Mouse (Mus musculus): ENCODE measurements around the gene Cyb561. TPM values are rescaled to one million over a fixed set of nuclear protein-coding genes. Genes with fewer than 3 reads are reported as not detected.

The Cyb561 gene
- 31.9 TPM for polyA plus RNA-seq (2014; fragmentation: Illumina TruSeq; extraction: RNeasy Lipid Tissue Mini Kit (QIAGEN cat#74804); ENCODE audit: low read depth, low replicate concordance)

DNA sequence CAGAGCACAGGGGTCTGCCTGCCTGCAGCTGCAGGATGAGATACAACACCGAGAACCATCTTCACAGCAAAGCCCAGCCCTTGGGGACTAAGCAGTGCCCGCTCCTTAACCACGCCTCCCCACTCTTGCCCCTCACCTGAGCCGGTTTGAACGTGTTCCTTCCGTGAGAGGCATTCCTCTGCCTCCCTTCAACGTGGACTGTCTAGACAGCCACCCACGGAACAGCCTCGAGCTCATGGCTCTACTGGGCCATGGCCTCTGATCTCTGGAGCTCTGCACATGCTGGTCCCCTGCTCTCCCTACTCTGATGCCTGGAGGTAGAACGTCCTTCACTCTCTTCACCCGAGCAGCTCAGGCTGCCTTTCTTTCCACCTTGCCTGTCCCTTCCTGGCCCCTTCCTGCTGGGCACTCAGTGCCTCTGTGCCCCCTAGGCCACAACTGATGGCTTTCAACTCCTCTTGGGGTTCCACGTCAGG is at the start of gene Cyb561:
TSS of gene Cyb561 (minus strand) at position 426 of the 476 bp plus-strand sequence.

GRCm38 (mm10) chr11:105994375-105994774 is 41.2 kb upstream of the Cyb561 start, which contains the start of gene Ace3:
TSS of gene Ace3 (plus strand) at chr11:105994675.

GRCm38 (mm10) chr11:105967741-105968574 is 14.8 kb upstream of the Cyb561 start, which contains the start of gene Ace:
TSS of gene Ace (plus strand) at chr11:105967945.

Other genes starting within 250 kb of the Cyb561 start
- 12.2 TPM for gene Ace, start 14.6 kb upstream of the Cyb561 start, polyA plus RNA-seq (2014; fragmentation: Illumina TruSeq; extraction: RNeasy Lipid Tissue Mini Kit (QIAGEN cat#74804); ENCODE audit: low read depth, low replicate concordance)
- gene Ace3, start 41.3 kb upstream of the Cyb561 start, polyA plus RNA-seq (2014; fragmentation: Illumina TruSeq; extraction: RNeasy Lipid Tissue Mini Kit (QIAGEN cat#74804); ENCODE audit: low read depth, low replicate concordance): not detected
- 0.32 TPM for gene Kcnh6, start 54.8 kb upstream of the Cyb561 start, polyA plus RNA-seq (2014; fragmentation: Illumina TruSeq; extraction: RNeasy Lipid Tissue Mini Kit (QIAGEN cat#74804); ENCODE audit: low read depth, low replicate concordance)
- gene Dcaf7, start 83.5 kb upstream of the Cyb561 start, polyA plus RNA-seq (2014; fragmentation: Illumina TruSeq; extraction: RNeasy Lipid Tissue Mini Kit (QIAGEN cat#74804); ENCODE audit: low read depth, low replicate concordance): 37.6 TPM
- gene Taco1, start 112.7 kb upstream of the Cyb561 start, polyA plus RNA-seq (2014; fragmentation: Illumina TruSeq; extraction: RNeasy Lipid Tissue Mini Kit (QIAGEN cat#74804); ENCODE audit: low read depth, low replicate concordance): 5.7 TPM
- 7.2 TPM for gene Map3k3, start 131.3 kb upstream of the Cyb561 start, polyA plus RNA-seq (2014; fragmentation: Illumina TruSeq; extraction: RNeasy Lipid Tissue Mini Kit (QIAGEN cat#74804); ENCODE audit: low read depth, low replicate concordance)
- not detected for gene Gm10840, start 207.5 kb upstream of the Cyb561 start, polyA plus RNA-seq (2014; fragmentation: Illumina TruSeq; extraction: RNeasy Lipid Tissue Mini Kit (QIAGEN cat#74804); ENCODE audit: low read depth, low replicate concordance)
- gene Limd2, start 207.5 kb upstream of the Cyb561 start, polyA plus RNA-seq (2014; fragmentation: Illumina TruSeq; extraction: RNeasy Lipid Tissue Mini Kit (QIAGEN cat#74804); ENCODE audit: low read depth, low replicate concordance): 1.7 TPM
- gene Strada, start 248.8 kb upstream of the Cyb561 start, polyA plus RNA-seq (2014; fragmentation: Illumina TruSeq; extraction: RNeasy Lipid Tissue Mini Kit (QIAGEN cat#74804); ENCODE audit: low read depth, low replicate concordance): 7.5 TPM